Mouse (Mus musculus) kidney, adult 11 months (tissue): ENCODE data around the gene Oas3.
"Not testable (repeated sequence)": the region's sequence is repeated elsewhere in the genome, so short reads cannot be mapped to it uniquely, and the experiment has no call there.

ENCODE experiments used
- DNase-seq: peaks from one replicate; pipeline ENCODE4 v3.0.0; 2022

Oas3 gene

GRCm38 (mm10) chr5:120777478-120777877 lies at the start of gene Oas3:
Oas3 (minus strand) TSS chr5:120777661.
- DNase-seq = no peak

- DNase-seq = no peak
Measured at GRCm38 (mm10) chr5:120818999-120819398, 41.5 kb upstream of the Oas3 start.

- DNase-seq = no peak
Measured at GRCm38 (mm10) chr5:120815949-120816348, 38.5 kb upstream of the Oas3 start.

DNA sequence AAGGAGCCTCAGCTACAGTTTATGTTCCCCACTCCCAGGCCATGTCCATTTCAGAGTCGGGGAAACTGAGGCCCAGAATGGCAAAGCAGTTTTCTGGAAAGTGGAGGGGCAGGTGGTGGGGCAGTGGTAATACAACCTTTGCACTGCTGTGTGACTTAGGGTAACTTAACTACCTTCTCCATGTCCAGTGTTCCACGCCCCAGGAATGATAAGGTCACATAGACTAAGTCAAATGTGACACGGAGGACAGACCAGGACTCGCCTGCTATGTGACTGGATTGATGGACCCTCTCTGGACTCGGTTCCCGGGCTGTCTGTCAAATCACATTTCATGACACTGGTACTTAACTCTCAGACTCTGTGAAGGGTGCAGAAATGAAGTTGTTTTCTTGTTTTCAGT lies 35.6 kb upstream of the Oas3 start:
- no peak for DNase-seq

DNA sequence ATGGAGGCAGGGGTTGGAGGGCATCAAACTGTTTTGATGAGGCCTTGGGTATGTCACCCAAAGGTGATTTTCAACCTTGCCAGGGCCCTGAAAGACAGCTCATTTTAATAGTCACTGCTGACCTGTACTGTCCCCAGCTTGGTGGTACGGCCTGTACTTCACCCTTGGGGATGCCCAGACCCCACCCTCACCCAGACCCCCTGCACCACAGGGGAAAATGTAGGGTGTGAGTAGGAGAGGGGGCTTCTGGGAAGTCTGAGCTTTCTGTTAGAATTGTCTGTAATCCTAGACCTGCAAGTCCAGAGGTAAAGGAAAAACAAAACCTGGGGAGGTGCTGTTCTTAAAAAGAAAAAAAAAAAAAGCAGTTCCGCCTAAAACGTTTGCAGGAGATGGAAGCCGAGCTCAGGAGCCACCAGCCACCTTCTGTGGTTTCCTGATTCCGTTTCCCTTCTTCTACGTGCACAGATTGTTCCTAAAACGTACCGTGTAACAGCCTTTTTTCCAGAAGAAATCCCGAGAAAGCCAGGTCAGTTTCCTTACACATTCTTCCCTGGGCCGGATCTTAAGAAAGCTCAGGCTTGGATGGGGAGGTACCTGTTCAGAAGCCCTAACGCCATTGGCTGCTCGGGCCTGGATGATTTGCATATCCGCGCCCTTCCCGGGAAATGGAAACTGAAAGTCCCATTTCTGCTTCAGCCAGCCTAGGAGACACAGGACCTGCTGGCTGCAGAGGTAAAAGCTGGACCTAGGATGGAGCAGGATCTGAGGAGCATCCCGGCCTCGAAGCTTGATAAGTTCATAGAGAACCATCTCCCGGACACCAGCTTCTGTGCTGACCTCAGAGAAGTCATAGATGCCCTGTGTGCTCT lies 34.7 kb upstream of the Oas3 start, which contains the start of gene Oas1c:
TSS of gene Oas1c (minus strand) at position 564 of the 869 bp plus-strand sequence.
- DNase-seq = peak; percentile 91

DNA sequence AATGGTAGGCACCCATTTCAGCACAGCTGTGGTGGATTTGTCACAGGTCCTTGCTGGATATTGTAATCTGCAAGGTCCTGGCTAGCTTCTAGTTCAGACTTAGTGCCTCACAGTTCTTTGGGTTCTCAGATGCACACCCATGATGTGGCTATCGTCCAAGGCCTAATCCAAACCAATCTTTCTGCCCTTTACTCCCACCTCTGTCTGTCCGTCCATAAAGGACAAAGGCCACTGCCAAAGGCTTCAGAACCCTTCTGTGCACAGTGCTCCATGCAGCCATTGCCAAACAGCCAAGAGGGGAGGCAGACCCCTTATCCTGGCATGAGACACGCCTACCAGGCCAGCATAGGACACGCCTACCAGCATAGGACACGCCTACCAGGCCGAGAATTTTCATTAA lies 31.7 kb upstream of the Oas3 start:
- DNase-seq = peak; percentile 28

- peak; percentile 50 for DNase-seq
Measured at GRCm38 (mm10) chr5:120806458-120806857, 29.0 kb upstream of the Oas3 start.

- no peak for DNase-seq
Measured at GRCm38 (mm10) chr5:120803596-120803995, 26.1 kb upstream of the Oas3 start.

DNA sequence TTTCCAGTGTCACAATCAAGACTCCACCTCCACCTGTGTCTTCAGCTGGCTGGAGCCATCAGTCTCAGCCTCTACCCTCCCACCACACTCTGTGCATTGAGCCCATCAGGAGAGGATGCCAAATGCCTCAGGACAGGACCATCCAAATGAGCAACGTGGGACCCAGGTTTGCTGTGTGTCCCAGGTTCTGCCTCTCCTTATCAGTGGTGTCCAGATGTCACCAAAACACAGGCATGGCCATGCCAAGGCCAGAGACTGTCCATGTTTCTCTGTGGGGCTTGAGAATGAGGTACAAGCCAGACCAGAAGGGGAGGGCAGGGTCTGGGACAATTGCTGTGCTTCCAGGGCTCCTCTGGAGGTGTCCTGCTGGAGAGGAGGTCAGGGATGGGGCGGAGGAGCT lies 21.5 kb upstream of the Oas3 start:
- DNase-seq = not testable (repeated sequence)

DNA sequence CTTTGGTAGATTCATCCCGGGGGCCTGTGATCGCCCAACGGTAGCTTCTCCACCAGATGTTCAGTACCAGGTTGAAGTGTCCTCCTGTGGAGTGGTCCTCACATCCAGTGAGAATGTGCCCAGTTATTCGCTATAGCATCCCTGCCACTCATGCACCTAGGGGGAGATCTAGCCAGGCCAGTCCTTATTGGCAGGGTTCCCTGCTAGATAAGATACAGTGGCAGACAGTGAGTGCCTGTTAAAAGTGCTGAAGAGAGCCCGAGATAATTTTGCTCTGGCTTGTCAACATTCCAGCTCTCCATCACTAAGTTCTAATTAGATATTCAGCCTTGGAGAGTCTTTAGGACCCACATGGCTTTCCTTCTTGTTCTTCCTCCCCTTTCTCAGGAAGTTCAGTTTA lies 20.7 kb upstream of the Oas3 start:
- not testable (repeated sequence) for DNase-seq

DNA sequence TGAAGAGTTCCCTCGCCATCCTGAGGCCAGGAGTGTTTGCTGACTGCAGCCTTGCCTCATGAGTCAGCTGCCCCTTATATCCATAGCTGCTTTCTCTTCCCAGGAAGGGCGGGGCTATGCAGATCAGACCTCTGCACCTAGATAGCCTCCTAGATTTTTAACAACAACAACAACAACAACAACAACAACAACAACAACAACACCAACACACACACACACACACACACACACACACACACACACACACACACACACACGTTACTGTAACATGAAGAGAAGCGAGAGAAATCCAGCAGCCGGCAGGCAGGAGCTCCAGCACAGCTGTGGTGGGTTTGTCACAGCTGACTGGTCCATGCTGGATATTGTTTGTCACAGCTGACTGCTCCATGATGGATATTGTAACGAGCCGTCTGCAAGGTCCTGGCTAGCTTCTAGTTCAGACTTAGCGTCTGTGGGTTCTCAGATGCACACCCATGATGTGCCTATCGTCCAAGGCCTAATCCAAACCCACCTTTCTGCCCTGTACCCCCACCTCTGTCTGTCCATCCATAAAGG lies 18.1 kb upstream of the Oas3 start, which contains the start of gene Oas1e:
TSS of gene Oas1e (minus strand) at position 51 of the 555 bp plus-strand sequence.
- DNase-seq = not testable (repeated sequence)

DNA sequence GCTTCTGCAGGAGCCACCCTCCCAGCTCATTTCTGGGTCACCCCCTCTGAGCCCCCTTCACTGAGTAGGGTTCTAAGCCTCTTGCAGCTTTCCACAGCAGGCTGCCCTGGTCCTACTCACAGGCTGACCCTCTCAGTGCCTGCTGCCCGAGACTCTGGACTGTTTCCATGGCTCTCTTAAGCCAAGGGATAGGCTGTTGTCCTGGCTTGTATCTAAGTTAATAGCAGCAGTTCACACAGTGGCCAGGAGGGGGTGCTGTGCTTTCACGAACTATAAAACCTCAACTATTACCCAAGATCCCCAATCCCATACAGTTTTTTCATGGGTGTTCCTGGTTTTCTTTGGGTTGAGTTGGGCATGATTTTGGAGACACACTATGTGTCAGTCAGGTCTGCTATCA lies 15.6 kb upstream of the Oas3 start:
- peak; percentile 27 for DNase-seq

DNA sequence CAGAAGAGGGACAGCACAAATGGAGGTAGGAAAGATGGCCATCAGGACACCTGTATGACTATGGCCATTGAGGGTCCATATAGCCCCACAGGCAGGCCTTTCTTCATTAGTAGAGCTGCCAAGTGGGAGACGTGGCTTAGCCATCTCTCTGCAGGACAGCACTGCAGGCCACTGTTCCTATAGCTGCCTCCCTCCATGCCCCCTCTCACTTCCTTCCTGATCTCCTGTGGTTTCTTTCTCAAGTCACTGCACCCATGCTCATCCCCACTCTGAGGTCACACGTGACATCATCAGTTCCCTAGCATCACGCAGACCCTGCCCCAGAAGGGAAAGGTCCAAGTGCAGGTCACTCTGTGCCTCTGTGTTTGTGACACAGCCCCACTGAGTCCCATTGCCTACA lies 9.6 kb upstream of the Oas3 start:
- no peak for DNase-seq

DNA sequence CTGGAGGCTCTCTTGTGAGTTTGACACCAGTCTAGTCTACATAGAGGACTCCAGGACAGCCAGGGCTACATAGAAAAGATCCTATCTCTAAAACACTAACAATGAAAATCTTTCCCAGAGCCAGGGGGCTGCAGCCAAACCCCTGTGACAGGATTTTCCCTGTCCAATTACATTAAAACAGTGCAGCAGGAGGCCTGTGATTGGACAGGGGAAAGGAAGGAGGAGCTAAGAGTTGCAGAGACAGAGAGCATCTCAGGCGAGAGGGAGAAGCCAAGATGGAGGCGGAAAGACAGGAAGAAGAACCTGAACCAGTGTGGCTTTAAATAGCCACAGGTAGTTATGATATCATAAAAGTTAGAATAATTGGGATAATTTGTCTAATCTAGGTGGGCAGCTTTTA lies 5.0 kb upstream of the Oas3 start:
- no peak for DNase-seq

- DNase-seq = no peak
Measured at GRCm38 (mm10) chr5:120781646-120782045, 4.2 kb upstream of the Oas3 start.

GRCm38 (mm10) chr5:120779922-120780321 lies 2.5 kb upstream of the Oas3 start:
- no peak for DNase-seq

GRCm38 (mm10) chr5:120778941-120779340 lies 1.5 kb upstream of the Oas3 start:
- no peak for DNase-seq

DNA sequence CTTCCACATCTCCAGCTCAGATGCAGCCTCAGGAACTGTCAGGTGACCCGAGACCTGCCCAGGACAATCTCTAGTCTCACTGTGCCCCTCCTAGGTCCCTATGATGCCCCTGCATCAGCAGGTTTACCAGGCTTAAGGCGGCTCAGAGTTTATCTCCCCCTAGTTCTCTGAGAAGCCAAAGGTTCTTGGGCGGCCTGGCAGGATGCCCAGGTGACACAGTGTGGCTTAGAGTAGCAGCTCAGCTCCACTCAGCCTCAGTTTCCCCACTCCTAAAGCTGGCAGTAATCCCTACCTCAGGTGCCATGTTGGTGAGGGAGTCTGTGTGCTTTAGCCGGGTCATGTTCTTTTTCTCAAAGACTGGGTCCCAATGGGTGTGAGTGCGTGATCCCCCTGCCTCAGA lies 660 bp downstream of the Oas3 start:
- DNase-seq = no peak

DNA sequence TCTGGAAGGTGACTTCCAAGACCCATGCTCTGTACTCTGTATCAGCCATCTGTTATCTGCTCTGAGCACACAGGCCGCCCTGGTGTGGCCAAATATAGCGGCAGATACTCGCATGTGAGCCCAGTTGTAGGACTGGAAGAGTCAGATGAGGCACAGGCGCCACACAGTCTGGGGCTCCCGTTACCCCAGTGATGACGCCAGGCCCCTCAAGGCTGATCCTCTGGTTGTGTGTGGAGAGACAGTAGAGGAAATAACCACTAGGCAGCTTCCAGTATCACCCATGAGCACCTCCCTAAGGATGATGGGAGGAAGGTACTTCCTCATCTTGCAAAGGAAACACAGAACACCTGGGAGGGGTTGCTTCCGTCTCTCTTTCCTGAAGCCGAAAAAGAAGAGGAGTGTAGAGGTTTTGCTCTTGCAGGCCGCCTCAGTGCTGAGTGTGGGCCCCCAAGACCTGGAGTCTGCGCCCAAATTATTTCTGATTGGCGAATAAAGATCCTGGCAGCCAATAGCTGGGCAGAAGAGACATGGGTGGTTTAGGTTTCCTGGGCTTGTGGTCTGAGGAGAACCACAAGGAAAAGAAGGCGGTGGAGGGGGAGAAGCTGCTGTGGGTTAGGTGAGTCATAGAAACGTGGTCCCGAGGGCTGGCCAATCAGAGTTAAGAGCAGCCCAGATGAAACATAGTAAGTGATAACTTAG lies 2.0 kb downstream of the Oas3 start:
- DNase-seq = no peak

DNA sequence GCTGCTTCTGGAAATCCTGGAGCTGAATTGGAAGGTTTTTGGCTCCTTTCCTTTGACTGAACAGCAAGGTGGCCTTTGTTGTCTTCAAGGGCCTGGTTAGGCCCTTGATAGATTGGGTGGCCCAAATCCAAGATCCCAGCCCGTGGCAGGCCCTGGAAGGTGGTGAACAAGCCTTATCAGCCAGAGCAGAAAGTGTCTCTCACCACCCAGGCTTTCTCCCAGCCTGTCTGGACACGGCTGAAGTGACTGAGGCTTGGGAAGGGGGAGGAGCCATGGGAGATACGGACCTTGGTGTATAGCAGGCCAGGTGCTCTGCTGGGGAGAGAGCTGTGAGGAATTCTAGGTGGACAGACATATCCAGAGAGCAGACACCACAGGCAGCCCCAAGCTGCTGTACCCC lies 8.1 kb downstream of the Oas3 start:
- no peak for DNase-seq

- no peak for DNase-seq
Measured at GRCm38 (mm10) chr5:120765010-120765409, 12.5 kb downstream of the Oas3 start.

- DNase-seq = no peak
Measured at GRCm38 (mm10) chr5:120761901-120762300, 15.6 kb downstream of the Oas3 start.

GRCm38 (mm10) chr5:120754215-120754614 lies 23.2 kb downstream of the Oas3 start:
- no peak for DNase-seq

- no peak for DNase-seq
Measured at GRCm38 (mm10) chr5:120752786-120753185, 24.7 kb downstream of the Oas3 start.
